Mouse (Mus musculus) liver, adult 2 months (tissue): ENCODE measurements around the gene Hcrtr2. TPM values are rescaled to one million over a fixed set of nuclear protein-coding genes. Genes with fewer than 3 reads are reported as not detected.

Source experiments
- DNase-seq: peaks from one replicate; pipeline ENCODE4 v3.0.0-alpha.2; 2011; ENCODE audit warnings: low read depth, low spot score; ENCODE audit errors: extremely low read depth
- H3K27ac ChIP-seq: fragments of 200-500 bp; replicated peaks from 2 replicates; pipeline ENCODE4 v1.5.1; 2012; ENCODE audit warnings: low read depth, mild to moderate bottlenecking, control low read depth, inconsistent platforms, low read length; ENCODE audit not compliant: insufficient read depth
- H3K27me3 ChIP-seq: fragments of 200-500 bp; 2 replicates; pipeline ENCODE4 v1.6.1; 2012; ENCODE audit warnings: mild to moderate bottlenecking, moderate library complexity, low read length, inconsistent platforms; ENCODE audit not compliant: control insufficient read depth, insufficient read depth
- H3K36me3 ChIP-seq: fragments of 200-500 bp; 2 replicates; pipeline ENCODE4 v1.6.1; 2012; ENCODE audit warnings: low read length, inconsistent platforms; ENCODE audit not compliant: control insufficient read depth, insufficient read depth
- H3K4me1 ChIP-seq: fragments of 200-500 bp; 2 replicates; pipeline ENCODE4 v1.6.1; 2011; ENCODE audit warnings: low read length; ENCODE audit not compliant: control insufficient read depth, insufficient read depth
- H3K4me3 ChIP-seq: fragments of 200-500 bp; 2 replicates; pipeline ENCODE4 v1.5.1; 2011; ENCODE audit warnings: low read depth, mild to moderate bottlenecking, control low read depth, low read length, moderate library complexity; ENCODE audit not compliant: insufficient read depth
- H3K79me2 ChIP-seq: fragments of 200-500 bp; 2 replicates; pipeline ENCODE4 v1.6.1; 2012; ENCODE audit warnings: inconsistent platforms, mild to moderate bottlenecking, low read length, moderate library complexity; ENCODE audit not compliant: control insufficient read depth, insufficient read depth
- H3K9ac ChIP-seq: fragments of 200-500 bp; 2 replicates; pipeline ENCODE4 v1.6.1; 2012; ENCODE audit warnings: low read depth, mild to moderate bottlenecking, control low read depth, inconsistent platforms, low read length
- CTCF ChIP-seq: fragments of 200-500 bp; IDR thresholded peaks from 2 replicates; pipeline ENCODE4 v1.5.1; 2011; ENCODE audit warnings: low read depth, low read length, control low read depth
- POLR2A ChIP-seq: fragments of 200-500 bp; IDR thresholded peaks from 2 replicates; pipeline ENCODE4 v1.6.1; 2011; ENCODE audit warnings: low read length, control low read depth; ENCODE audit not compliant: insufficient read depth; ENCODE audit errors: extremely low read depth
- WGBS: fragments of 180-500 bp; shearing (Covaris S2); methylation state at CpG from one replicate; pipeline ENCODE4 v1.1.7; 2018; 5-methylcytosine and 5-hydroxymethylcytosine counted together
- polyA plus RNA-seq: library from polyadenylated mRNA; depleted of rRNA; stranded (reverse); fragments of >200 nt; gene quantifications from 2 replicates; pipeline ENCODE4 v1.2.3, GENCODE M21; 2012; rRNA removed
- total RNA-seq: library from RNA; depleted of rRNA; stranded (reverse); fragments of >200 nt; gene quantifications from 2 replicates; pipeline ENCODE4 v1.2.3, GENCODE M21; 2014; rRNA removed

Hcrtr2 gene
- total and polyA plus RNA-seq, 2 experiments = 0.09 TPM; not detected in 1

GRCm38 (mm10) chr9:76196917-76197316 lies 126.7 kb downstream of the Hcrtr2 start:
- Histone ChIP-seq H3K27me3 (no peaks in the 10 kb centered on the region), H3K36me3 (no peaks in the 10 kb centered on the region), H3K27ac (no peak overlapping the region), H3K4me3 (no peak overlapping the region), H3K4me1 (no peaks in the 10 kb centered on the region), H3K79me2 (no peaks in the 10 kb centered on the region), H3K9ac (no peak overlapping the region)
- TF ChIP-seq CTCF = no peak
- no peak for TF ChIP-seq POLR2A
- DNase-seq = no peak
- 79% methylated on average over 4 of the region's 4 CpGs for WGBS

- H3K27ac ChIP-seq = no peak overlapping the region
- H3K79me2 ChIP-seq = no peaks in the 10 kb centered on the region
- DNase-seq = no peak
- TF ChIP-seq POLR2A = no peak
- TF ChIP-seq CTCF = no peak
- H3K36me3 ChIP-seq = no peaks in the 10 kb centered on the region
- H3K9ac ChIP-seq = no peak overlapping the region
- no peaks in the 10 kb centered on the region for H3K4me1 ChIP-seq
- H3K27me3 ChIP-seq = no peaks in the 10 kb centered on the region
- no peak overlapping the region for H3K4me3 ChIP-seq
These were observed 144.4 kb downstream of the Hcrtr2 start for GRCm38 (mm10) chr9:76179221-76179620.

Other genes starting within 250 kb of the Hcrtr2 start
- gene Gfral, start 110.2 kb downstream of the Hcrtr2 start, total RNA-seq = not detected in 2 replicates
- not detected in 2 replicates for gene Gfral, start 110.2 kb downstream of the Hcrtr2 start, polyA plus RNA-seq
- gene Fam83b, start 243.3 kb upstream of the Hcrtr2 start, total RNA-seq = under 0.01 and 0.07 TPM in 2 replicates
- not detected in 2 replicates for gene Fam83b, start 243.3 kb upstream of the Hcrtr2 start, polyA plus RNA-seq